Mouse (Mus musculus): Measurements from ENCODE around the gene Hspbap1. TPM values are rescaled to one million over a fixed set of nuclear protein-coding genes. Genes with fewer than 3 reads are reported as not detected.

Gene Hspbap1
- polyA plus RNA-seq, 1 experiment from 2014 or later: 26.9 TPM

DNA sequence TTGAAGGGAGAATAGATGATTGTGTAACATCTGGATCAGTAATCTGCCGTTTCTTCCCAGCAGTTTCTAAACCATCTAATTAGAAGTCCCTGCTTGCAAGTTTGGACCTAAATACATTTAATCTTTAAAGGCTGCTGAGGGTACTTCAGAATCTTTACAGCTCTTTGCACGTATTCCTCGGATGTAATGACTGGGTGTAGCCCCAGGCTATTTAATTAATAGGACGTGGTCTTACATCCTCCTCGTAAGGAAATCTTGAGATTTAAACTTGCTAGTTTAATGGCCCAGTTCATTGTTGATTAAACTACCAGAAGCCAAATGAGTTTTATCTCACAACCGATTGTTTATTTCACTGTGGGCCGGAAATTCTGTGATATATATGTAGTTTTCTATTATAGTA is 9.5 kb downstream of the Hspbap1 start:
- DNase-seq (ENCODE audit: low spot score): no peak
- H3K4me1 ChIP-seq (ENCODE audit: control insufficient read depth, insufficient read depth, low read length): no peaks in the 10 kb centered on the region
- no peak overlapping the region for H3K4me2 ChIP-seq (ENCODE audit: low read depth, low read length)
- no peak for ATAC-seq (replicated peaks; ENCODE audit: insufficient number of reproducible peaks, low FRiP score, low TSS enrichment, low read depth)
- no peak overlapping the region for H3K4me3 ChIP-seq (ENCODE audit: low read depth, low read length)
- H3K27ac ChIP-seq (replicated peaks; ENCODE audit: low read depth, low read length): no peak overlapping the region
- no peaks in the 10 kb centered on the region for H3K9me3 ChIP-seq (replicated peaks; ENCODE audit: control insufficient read depth, low read length)
- no peaks in the 10 kb centered on the region for H3K36me3 ChIP-seq (replicated peaks; ENCODE audit: control insufficient read depth, insufficient read depth, low read depth, low read length)
- no peak overlapping the region for H3K9ac ChIP-seq (replicated peaks; ENCODE audit: low read length)
- 75% methylated on average over 7 of the region's 7 CpGs for WGBS
- no peaks in the 10 kb centered on the region for H3K27me3 ChIP-seq (ENCODE audit: control insufficient read depth, insufficient read depth, low read length)

- WGBS: 91% methylated on average over 9 of the region's 9 CpGs
- ATAC-seq (replicated peaks; ENCODE audit: insufficient number of reproducible peaks, low FRiP score, low TSS enrichment, low read depth) (no peak), DNase-seq (ENCODE audit: low spot score) (no peak)
- Histone ChIP-seq H3K9me3 (replicated peaks; ENCODE audit: control insufficient read depth, low read length) (no peaks in the 10 kb centered on the region), H3K27ac (replicated peaks; ENCODE audit: low read depth, low read length) (no peak overlapping the region), H3K4me2 (ENCODE audit: low read depth, low read length) (no peak overlapping the region), H3K4me1 (ENCODE audit: control insufficient read depth, insufficient read depth, low read length) (no peaks in the 10 kb centered on the region), H3K9ac (replicated peaks; ENCODE audit: low read length) (no peak overlapping the region), H3K27me3 (ENCODE audit: control insufficient read depth, insufficient read depth, low read length) (no peaks in the 10 kb centered on the region), H3K36me3 (replicated peaks; ENCODE audit: control insufficient read depth, insufficient read depth, low read depth, low read length) (no peaks in the 10 kb centered on the region), H3K4me3 (ENCODE audit: low read depth, low read length) (no peak overlapping the region)
These were observed 10.9 kb downstream of the Hspbap1 start for GRCm38 (mm10) chr16:35781096-35781495.

- Histone ChIP-seq H3K4me1 (ENCODE audit: control insufficient read depth, insufficient read depth, low read length) (no peaks in the 10 kb centered on the region), H3K27me3 (ENCODE audit: control insufficient read depth, insufficient read depth, low read length) (no peaks in the 10 kb centered on the region), H3K36me3 (replicated peaks; ENCODE audit: control insufficient read depth, insufficient read depth, low read depth, low read length) (no peaks in the 10 kb centered on the region), H3K9me3 (replicated peaks; ENCODE audit: control insufficient read depth, low read length) (no peaks in the 10 kb centered on the region), H3K4me3 (ENCODE audit: low read depth, low read length) (no peak overlapping the region), H3K27ac (replicated peaks; ENCODE audit: low read depth, low read length) (no peak overlapping the region), H3K9ac (replicated peaks; ENCODE audit: low read length) (no peak overlapping the region), H3K4me2 (ENCODE audit: low read depth, low read length) (no peak overlapping the region)
- WGBS: 87% methylated on average over 5 of the region's 5 CpGs
- ATAC-seq (replicated peaks; ENCODE audit: insufficient number of reproducible peaks, low FRiP score, low TSS enrichment, low read depth): no peak
- no peak for DNase-seq (ENCODE audit: low spot score)
These were observed 11.5 kb downstream of the Hspbap1 start for GRCm38 (mm10) chr16:35781651-35782050.

DNA sequence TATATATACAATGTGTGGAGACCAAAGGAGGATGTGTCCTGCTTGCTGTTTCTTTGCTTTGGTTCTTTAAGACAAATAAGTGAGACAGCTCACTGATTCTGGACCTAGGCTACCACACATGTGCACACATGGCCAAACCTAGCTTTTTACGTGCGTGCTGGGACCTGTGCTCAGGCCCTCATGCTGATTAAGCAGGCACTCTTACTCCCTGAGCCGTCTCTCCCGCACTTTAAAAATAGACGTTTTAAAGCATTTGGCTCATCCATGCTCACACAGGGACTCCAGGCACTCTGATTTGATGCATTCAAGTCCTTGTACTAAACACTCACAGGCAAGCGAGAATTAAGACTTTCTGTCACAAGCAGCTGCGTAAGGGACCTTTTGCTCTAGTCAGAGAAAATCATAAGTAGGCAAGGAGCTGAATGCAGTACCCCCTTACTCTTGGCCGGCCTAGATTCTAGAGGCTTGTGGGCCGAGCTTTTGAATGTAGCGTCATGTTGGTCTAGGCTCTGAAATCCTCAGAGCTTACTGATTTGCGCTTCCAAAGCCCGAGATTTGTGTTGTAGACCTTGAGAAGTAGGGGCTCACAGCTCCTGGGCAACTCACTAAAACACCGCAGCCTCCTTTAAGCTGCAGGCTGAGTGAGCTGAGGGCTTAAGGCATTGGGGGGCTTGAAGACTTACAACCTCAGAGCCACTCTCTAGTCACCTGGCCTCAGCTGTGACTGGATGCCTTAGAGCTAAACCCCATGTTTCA is 12.5 kb downstream of the Hspbap1 start:
- WGBS: 89% methylated on average over 13 of the region's 13 CpGs
- H3K4me1 ChIP-seq (ENCODE audit: control insufficient read depth, insufficient read depth, low read length): no peaks in the 10 kb centered on the region
- no peaks in the 10 kb centered on the region for H3K36me3 ChIP-seq (replicated peaks; ENCODE audit: control insufficient read depth, insufficient read depth, low read depth, low read length)
- H3K27ac ChIP-seq (replicated peaks; ENCODE audit: low read depth, low read length): no peak overlapping the region
- H3K4me2 ChIP-seq (ENCODE audit: low read depth, low read length): no peak overlapping the region
- H3K27me3 ChIP-seq (ENCODE audit: control insufficient read depth, insufficient read depth, low read length): no peaks in the 10 kb centered on the region
- H3K9me3 ChIP-seq (replicated peaks; ENCODE audit: control insufficient read depth, low read length): no peaks in the 10 kb centered on the region
- DNase-seq (ENCODE audit: low spot score) (no peak), ATAC-seq (replicated peaks; ENCODE audit: insufficient number of reproducible peaks, low FRiP score, low TSS enrichment, low read depth) (no peak)
- H3K4me3 ChIP-seq (ENCODE audit: low read depth, low read length): no peak overlapping the region
- no peak overlapping the region for H3K9ac ChIP-seq (replicated peaks; ENCODE audit: low read length)

GRCm38 (mm10) chr16:35783207-35783573 is 13.0 kb downstream of the Hspbap1 start:
- H3K36me3 ChIP-seq (replicated peaks; ENCODE audit: control insufficient read depth, insufficient read depth, low read depth, low read length): no peaks in the 10 kb centered on the region
- no peaks in the 10 kb centered on the region for H3K9me3 ChIP-seq (replicated peaks; ENCODE audit: control insufficient read depth, low read length)
- no peak overlapping the region for H3K4me3 ChIP-seq (ENCODE audit: low read depth, low read length)
- no peaks in the 10 kb centered on the region for H3K27me3 ChIP-seq (ENCODE audit: control insufficient read depth, insufficient read depth, low read length)
- H3K27ac ChIP-seq (replicated peaks; ENCODE audit: low read depth, low read length): no peak overlapping the region
- no peak overlapping the region for H3K9ac ChIP-seq (replicated peaks; ENCODE audit: low read length)
- no peak for ATAC-seq (replicated peaks; ENCODE audit: insufficient number of reproducible peaks, low FRiP score, low TSS enrichment, low read depth)
- DNase-seq (ENCODE audit: low spot score): no peak
- H3K4me2 ChIP-seq (ENCODE audit: low read depth, low read length): no peak overlapping the region
- no peaks in the 10 kb centered on the region for H3K4me1 ChIP-seq (ENCODE audit: control insufficient read depth, insufficient read depth, low read length)
- WGBS: 87% methylated on average over 3 of the region's 3 CpGs

DNA sequence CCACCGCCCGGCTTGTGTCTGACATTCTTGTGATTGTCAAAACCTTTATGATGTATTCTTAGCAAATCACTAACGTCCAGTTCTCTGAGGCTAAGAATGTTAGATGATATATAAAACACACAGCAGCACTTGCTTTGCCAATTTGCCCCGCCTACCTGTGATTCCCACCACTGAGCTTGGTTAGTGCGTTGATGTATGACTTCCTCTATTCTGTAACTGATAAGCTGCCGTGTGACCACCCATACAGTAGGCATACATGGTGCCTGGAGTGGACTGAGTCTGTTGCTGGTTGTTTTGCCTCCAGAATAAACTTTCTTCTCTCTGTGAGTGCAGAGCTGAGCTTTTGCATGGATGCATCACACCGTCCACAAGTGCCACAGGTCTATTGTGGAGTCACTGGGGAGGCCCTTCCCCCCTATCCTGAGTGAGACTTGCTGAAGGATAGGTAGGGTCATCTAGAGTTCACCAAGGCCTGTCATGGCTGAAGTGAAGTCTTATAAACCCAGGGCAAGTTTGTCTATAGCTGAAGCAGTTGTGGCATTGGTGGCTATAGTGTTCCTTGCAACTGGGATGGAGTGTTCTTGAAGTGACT is 14.1 kb downstream of the Hspbap1 start:
- no peaks in the 10 kb centered on the region for H3K27me3 ChIP-seq (ENCODE audit: control insufficient read depth, insufficient read depth, low read length)
- no peak overlapping the region for H3K27ac ChIP-seq (replicated peaks; ENCODE audit: low read depth, low read length)
- H3K36me3 ChIP-seq (replicated peaks; ENCODE audit: control insufficient read depth, insufficient read depth, low read depth, low read length): no peaks in the 10 kb centered on the region
- no peak overlapping the region for H3K9ac ChIP-seq (replicated peaks; ENCODE audit: low read length)
- no peak overlapping the region for H3K4me3 ChIP-seq (ENCODE audit: low read depth, low read length)
- H3K4me2 ChIP-seq (ENCODE audit: low read depth, low read length): no peak overlapping the region
- no peak for DNase-seq (ENCODE audit: low spot score)
- 88% methylated on average over 7 of the region's 7 CpGs for WGBS
- H3K4me1 ChIP-seq (ENCODE audit: control insufficient read depth, insufficient read depth, low read length): no peaks in the 10 kb centered on the region
- ATAC-seq (replicated peaks; ENCODE audit: insufficient number of reproducible peaks, low FRiP score, low TSS enrichment, low read depth): no peak
- no peaks in the 10 kb centered on the region for H3K9me3 ChIP-seq (replicated peaks; ENCODE audit: control insufficient read depth, low read length)

DNA sequence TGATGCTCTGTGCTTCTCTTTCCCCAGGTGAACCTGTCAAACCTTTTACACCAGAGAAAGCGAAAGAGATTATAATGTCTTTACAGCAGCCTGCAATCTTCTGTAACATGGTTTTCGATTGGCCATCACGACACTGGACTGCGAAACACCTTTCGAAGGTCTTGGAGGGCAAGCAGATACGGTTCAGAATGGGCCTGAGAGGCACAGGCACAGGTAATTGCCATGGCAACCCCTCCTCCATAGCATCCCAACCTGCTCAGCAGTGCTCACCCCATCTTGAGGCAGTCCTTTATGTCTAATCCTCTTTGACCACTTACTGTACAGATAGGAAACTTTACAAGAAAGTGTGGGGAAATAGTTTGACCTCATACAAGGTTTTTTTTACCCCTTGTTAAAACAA is 17.0 kb downstream of the Hspbap1 start:
- Histone ChIP-seq H3K36me3 (replicated peaks; ENCODE audit: control insufficient read depth, insufficient read depth, low read depth, low read length) (no peaks in the 10 kb centered on the region), H3K9ac (replicated peaks; ENCODE audit: low read length) (no peak overlapping the region), H3K27ac (replicated peaks; ENCODE audit: low read depth, low read length) (no peak overlapping the region), H3K9me3 (replicated peaks; ENCODE audit: control insufficient read depth, low read length) (no peaks in the 10 kb centered on the region), H3K4me3 (ENCODE audit: low read depth, low read length) (no peak overlapping the region), H3K4me1 (ENCODE audit: control insufficient read depth, insufficient read depth, low read length) (no peaks in the 10 kb centered on the region), H3K27me3 (ENCODE audit: control insufficient read depth, insufficient read depth, low read length) (no peaks in the 10 kb centered on the region), H3K4me2 (ENCODE audit: low read depth, low read length) (no peak overlapping the region)
- no peak for DNase-seq (ENCODE audit: low spot score)
- WGBS: 88% methylated on average over 6 of the region's 6 CpGs
- ATAC-seq (replicated peaks; ENCODE audit: insufficient number of reproducible peaks, low FRiP score, low TSS enrichment, low read depth): no peak

DNA sequence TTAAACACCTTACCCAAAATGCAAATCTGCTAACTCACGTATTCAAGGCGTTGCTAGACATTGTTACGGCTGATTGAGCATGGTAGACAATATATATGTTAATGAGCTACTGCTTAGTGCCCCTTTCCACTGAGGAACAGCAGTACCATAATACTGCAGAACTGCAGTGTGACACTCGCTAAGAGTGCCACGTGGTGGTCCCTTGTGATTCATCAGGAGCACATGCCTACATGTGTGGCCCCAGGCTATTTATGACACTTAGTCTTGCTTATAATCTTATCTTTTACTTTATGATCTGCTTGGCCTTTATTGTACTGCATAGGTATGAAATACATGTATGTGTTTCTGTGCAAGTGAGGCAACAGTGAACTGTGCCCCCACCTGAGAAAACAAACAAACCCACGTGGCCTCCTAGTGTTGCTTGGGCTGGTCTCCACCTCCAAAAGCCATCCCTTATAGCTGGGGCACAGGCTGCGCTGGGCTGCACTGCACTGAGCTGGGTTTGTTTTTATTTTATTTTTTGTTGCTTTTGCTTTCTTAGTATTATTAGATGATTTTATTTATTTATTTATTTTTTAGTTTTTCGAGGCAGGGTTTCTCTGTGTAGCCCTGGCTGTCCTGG is 17.5 kb downstream of the Hspbap1 start:
- WGBS: 85% methylated on average over 8 of the region's 8 CpGs
- H3K27me3 ChIP-seq (ENCODE audit: control insufficient read depth, insufficient read depth, low read length): no peaks in the 10 kb centered on the region
- no peaks in the 10 kb centered on the region for H3K9me3 ChIP-seq (replicated peaks; ENCODE audit: control insufficient read depth, low read length)
- H3K4me2 ChIP-seq (ENCODE audit: low read depth, low read length): no peak overlapping the region
- H3K4me1 ChIP-seq (ENCODE audit: control insufficient read depth, insufficient read depth, low read length): no peaks in the 10 kb centered on the region
- ATAC-seq (replicated peaks; ENCODE audit: insufficient number of reproducible peaks, low FRiP score, low TSS enrichment, low read depth): no peak
- no peaks in the 10 kb centered on the region for H3K36me3 ChIP-seq (replicated peaks; ENCODE audit: control insufficient read depth, insufficient read depth, low read depth, low read length)
- DNase-seq (ENCODE audit: low spot score): no peak
- H3K4me3 ChIP-seq (ENCODE audit: low read depth, low read length): no peak overlapping the region
- H3K9ac ChIP-seq (replicated peaks; ENCODE audit: low read length): no peak overlapping the region
- no peak overlapping the region for H3K27ac ChIP-seq (replicated peaks; ENCODE audit: low read depth, low read length)

All from embryonic facial prominence, embryonic 11.5 days (tissue).